Mouse (Mus musculus): ENCODE measurements at regions not wholly inside any gene's neighbourhood (a gene's known extent, or its start where the extent isn't known, plus 50 kb on each side); places are given as distances from the start of the nearest gene placed in this dataset.

DNA sequence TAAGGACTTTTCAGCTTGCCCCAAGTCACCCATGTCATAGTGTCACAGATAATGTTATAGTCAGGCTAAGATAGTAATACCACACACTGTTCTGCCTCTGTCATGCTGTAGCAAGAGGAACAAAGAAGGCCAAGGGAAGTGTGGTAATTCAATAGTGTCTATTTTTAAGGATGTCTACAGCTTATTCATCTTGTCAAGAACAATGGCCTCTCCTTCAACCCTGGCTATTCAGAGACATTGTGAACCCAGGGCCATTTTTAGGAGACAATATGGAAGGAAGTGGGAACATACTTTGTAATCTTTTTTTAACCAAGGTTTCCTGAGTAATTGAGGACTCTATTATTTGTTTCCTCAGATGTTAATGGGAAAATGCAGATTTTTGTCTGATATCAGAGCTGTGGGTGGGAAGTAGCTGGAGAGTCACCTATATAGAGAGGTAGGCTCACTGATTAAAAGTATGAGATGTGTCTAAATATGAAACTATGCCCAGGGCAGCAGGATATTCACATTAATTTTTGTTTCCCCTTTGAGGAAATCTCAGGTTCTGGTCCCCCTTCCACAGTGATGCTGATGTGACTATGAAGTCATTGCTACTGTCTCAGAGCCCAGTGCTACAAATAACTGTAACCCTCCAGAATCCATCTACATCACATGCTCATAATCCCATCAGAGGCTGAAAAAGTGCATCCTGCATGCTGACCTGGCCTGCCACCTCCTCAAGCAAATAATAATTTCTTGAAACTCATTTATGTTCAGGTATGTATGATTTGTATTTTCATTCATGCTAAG is 85.7 kb upstream of the Lrrc3b start:
- no peak for DNase-seq (ENCODE audit: low spot score)
- intact Hi-C loops (cut with DNase I), result loop anchor here (5.0 kb wide), 1 partner anchor 167 kb away; no protein-coding TSS in a partner anchor

DNA sequence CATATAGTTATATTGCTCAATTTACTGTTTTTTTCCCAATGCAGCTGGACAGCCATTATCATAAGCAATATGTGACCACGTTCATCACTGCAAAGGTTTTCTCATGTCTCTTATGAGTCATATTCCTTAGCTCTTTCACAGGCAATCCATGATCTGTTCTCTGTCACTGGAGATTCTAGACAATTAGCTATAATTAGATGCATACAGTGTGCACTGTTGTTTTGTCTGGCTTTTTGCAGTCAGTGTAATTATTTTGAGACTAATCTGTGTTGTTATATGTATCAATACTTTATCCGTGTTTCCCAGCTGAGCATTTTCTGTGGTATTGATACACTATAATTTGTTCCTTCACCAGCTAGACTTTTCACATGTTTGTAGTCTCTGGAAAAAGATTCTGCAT is 61.8 kb upstream of the Lrrc3b start:
- no peak for DNase-seq (ENCODE audit: low spot score)
- intact Hi-C loops (cut with DNase I), result no loop called here
